Mouse (Mus musculus) naive thymus-derived CD4-positive, alpha-beta T cell, adult 2 months (primary cell): ENCODE measurements around the gene Rnf144b.

Source experiments
- DNase-seq: peaks from one replicate; pipeline ENCODE4 v3.0.0-alpha.2; 2011; ENCODE audit warnings: low read depth

The Rnf144b gene

GRCm38 (mm10) chr13:47122537-47123430 is at the start of gene Rnf144b:
Rnf144b (plus strand) TSS chr13:47122656.
- peak; percentile 28 for DNase-seq

GRCm38 (mm10) chr13:47076156-47076555 is 46.3 kb upstream of the Rnf144b start:
- DNase-seq = no peak

GRCm38 (mm10) chr13:47077367-47077766 is 45.1 kb upstream of the Rnf144b start:
- DNase-seq = no peak

- DNase-seq = no peak
Measured at GRCm38 (mm10) chr13:47078799-47079198, 43.7 kb upstream of the Rnf144b start.

DNA sequence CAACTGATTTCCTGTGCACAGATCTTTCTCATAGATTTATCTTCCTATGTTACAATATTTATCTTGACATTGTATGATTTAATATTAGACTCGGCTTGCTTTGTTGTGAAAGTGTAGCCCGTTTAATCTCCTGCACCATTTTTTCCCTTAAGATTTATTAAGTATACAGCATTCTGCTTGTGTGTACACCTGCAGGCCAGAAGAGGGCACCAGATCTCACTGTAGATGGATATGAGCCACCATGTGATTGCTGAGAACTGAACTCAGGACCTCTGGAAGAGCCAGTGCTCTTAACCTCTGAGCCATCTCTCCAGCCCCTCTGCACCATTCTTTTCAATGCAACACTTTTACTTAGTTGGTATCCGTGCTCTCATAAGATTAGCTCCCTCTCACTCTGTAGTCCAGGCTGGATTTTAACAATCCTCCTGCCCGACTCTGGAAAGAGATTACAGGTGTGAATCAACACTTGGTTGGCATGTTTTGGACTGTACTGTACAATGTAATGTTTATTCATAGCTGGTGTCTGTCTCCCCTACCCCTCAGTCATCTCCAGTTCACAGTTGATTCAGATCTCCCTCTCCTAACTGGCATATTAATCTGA is 41.5 kb upstream of the Rnf144b start:
- DNase-seq = peak; percentile 28

- DNase-seq = no peak
Measured at GRCm38 (mm10) chr13:47088433-47088832, 34.0 kb upstream of the Rnf144b start.

GRCm38 (mm10) chr13:47089271-47089670 is 33.2 kb upstream of the Rnf144b start:
- no peak for DNase-seq

DNA sequence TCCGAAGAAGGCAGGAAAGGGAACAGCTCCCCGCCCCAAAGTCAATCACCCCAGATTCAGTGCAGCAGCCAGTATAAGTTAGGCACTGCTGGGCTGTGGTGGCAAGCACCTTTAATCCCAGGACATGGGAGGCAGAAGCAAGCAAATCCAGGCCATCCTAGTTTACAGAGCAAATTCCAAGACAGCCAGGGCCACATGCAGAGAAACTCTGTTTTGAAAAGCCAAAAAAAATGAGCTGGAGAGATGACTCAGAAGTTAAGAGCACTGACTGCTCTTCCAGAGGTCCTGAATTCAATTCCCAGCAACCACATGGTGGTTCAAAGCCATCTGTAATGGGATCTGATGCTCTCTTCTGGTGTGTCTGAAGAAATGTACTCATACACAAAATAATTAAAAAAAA is 28.7 kb upstream of the Rnf144b start:
- no peak for DNase-seq

- no peak for DNase-seq
Measured at GRCm38 (mm10) chr13:47096591-47096990, 25.9 kb upstream of the Rnf144b start.

DNA sequence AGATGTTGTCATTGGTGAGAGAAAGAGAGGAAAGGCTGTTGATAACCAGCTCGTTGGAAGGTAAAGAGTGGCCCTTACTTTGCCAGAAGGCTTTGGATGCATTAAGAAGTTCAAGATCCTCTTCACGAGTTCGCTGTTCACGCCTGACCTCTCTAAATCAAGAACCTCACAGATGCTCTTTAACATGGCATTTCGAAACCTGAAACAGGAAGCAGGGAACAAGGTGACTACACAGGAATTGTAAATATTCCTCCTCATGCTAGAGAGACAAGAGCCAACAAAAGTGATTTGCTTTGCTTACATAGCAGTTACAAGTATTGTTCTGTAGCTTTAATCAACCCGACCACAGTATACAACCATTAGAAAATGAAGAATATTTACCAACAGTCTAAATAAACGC is 23.2 kb upstream of the Rnf144b start:
- no peak for DNase-seq

DNA sequence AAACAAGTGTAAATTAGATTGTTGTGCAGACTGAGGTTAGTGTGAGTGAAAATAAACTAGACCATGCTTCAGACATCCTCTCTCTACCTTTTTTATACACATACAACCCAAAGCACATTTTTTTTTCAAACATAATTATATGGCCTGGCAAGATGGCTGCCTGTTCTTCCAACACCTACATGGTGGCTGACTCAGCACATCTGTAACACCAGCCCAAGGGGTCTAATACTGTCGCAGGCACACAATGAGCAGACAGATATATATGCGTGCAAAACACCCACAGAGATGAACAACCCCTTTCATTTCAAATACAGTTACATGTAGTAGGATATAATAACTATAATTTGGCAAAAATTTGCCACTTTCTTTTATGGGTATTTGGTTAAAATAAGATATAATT is 21.9 kb upstream of the Rnf144b start:
- DNase-seq = no peak

DNA sequence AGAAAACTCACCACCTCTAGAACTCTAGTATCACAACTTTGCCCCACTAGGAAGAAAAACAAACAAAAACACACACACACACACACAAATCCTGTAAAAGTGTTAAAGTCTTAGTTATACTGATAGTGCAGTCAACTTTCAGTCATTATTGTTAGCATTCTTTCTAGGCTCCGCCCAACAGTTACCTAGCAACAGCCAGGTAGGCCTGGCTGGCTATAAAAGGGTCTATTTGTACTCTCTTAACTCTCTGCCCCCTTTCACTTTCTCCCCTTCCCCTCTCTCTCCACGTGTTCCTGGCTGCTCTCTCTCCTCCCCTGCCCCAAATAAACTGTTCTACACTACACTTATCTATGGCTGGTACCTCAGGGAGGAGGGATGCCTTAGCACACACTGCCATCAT is 18.3 kb upstream of the Rnf144b start:
- peak; percentile 27 for DNase-seq

- peak; percentile 46 for DNase-seq
Measured at GRCm38 (mm10) chr13:47104856-47105541, 17.5 kb upstream of the Rnf144b start.

DNA sequence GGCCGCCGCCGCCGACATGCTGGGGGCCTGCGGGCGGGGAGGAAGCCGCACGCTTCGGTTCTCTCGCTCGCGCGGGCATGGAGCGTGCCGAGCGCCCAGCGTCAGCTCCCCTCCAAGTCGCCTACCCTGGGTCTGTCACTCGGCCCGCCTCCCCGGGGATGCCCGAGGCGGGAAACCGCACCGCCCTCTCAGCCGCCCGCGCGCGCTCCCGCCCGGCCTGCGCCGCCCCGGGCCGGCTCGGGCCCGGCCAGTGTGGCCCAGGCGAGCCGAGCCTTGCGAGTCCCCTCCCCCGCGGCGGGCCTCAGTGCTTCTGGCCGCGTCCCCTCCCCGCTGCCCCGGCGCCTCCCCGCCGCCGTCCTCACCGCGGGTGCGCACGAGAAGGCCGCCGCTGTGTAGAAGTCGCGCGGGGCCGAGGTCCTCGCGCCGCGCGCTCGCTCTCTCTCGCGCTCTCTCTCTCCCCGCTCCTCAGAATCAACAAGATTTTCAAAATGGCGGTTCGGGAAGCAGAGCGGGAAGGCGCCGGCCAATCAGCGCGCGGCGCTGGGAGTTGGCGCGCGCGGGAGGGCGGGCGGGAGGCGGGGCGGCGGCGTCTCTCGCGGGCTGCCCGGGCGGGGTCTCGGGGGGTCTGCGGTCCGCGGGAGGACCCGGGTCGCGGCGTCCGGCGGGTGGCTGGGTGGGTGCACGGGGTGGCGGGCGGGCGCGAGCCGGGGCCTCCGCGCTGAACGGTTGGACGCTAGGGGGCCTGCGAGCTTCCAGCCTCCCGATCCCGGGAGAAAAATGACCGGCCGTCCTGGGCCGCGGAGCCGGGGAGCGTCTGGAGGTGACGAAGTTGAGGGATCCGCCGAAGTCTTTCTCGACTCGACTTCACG is 16.5 kb upstream of the Rnf144b start, which contains the start of gene Dek:
TSS of gene Dek (minus strand) at position 491 of the 869 bp plus-strand sequence.
- DNase-seq = peak; percentile 88

DNA sequence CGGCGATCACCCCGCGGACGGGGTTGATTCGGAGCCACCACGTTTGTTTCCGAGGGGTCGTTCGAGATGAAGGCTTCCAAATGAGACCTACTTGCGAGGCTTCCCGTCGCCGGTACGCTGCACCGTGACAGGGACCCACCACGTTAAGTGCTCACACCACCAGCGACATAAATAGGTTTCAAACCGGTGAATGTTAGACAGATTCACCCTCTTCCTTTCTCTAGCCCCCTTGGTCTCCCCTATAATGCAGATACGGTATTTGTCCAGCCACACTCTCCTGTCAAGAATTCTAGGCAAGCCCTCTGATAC is 15.9 kb upstream of the Rnf144b start:
- DNase-seq = peak; percentile 68

DNA sequence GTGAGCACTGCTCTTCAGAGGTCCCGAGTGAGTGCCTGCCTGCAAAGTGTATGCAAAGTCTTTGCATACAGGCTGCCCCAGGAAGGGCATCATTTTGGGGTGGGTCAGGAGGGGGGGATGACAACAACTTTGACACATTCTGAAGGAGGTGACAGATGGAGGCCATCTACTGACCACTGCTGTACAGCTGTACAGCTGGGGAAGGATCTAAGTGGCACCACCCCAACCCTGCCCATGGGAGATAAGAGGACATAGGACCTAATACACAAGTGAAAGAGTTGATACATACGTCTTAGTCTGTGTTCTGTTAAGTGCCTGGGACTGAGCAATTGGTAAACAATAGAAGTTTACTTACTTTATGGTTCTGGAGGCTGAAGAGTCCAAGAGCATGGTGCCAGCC is 13.2 kb upstream of the Rnf144b start:
- DNase-seq = no peak

DNA sequence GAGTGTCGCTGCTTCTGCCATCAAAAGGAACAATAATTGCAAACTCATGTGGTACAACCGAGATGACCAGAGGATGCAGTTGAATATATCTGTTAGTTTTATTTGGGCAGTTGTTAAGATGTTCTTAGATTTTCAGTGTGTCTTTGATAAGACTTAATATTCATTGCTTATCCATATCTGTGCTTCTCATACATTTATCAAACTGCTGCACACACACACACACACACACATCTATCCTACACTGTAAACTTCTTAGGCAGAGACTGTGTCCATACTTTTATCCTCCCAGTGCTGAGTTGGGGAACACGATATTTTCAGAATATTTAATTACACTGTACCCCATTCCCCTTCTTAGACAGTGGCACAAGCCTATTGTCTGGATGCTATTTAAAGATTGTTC is 11.3 kb upstream of the Rnf144b start:
- DNase-seq = no peak

DNA sequence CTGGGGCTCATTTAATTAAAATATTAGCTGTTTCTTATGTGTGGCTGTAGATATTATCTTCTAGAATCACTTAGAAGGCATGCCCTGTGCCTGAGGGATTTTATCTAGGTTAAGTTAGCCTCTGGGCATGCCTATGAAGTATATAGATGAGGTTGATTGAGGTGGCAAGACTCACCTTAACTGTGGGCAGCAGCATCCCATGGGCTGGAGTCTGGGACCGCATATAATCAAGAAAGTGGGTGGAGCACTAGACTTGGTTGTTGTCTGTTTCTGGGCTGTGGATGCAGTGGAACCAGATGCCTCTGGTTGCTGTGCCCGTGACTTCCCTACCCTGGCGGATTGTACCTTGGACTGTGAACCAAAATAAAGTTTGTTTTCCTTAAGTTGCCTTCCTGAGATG is 10.4 kb upstream of the Rnf144b start:
- no peak for DNase-seq

DNA sequence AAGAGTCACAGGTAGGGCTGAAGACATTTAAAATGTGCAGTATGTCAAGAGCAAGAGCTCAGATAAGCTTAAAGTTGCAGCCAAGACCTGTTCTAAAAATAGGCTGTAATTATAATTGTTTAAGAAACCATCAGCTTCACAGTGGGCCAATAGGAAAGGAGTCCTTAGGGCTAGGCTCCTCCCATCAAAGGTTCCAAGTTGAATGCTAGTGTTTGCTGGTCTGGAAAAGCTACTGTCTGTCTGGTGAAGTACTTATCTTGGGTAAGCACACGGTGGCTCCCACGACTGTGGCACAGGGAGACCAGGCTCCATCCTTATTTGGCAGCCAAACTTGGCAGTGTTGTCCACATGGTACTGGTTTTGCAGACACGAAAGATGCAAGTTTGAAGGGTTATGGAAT is 9.5 kb upstream of the Rnf144b start:
- no peak for DNase-seq

DNA sequence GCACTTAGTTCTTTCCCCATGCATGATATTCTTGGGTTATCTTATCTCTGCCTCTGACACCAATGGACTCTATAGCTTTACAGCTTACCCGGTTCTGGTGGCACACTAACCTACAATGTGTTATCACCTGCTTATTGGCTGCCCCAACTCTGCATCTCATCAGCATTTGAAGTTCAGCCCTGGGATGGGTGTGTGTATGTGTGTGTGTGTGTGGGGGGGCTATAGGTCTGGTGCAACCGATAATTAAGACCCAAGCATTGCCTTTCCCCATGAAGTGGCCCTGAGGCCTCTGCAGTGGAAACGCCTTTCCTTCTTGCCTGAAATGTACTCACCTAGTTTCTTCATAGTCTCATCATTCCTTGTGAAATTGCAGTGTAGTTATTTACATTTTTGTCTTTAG is 6.5 kb upstream of the Rnf144b start:
- no peak for DNase-seq

GRCm38 (mm10) chr13:47121333-47121889 is 1.0 kb upstream of the Rnf144b start:
- DNase-seq = no peak

DNA sequence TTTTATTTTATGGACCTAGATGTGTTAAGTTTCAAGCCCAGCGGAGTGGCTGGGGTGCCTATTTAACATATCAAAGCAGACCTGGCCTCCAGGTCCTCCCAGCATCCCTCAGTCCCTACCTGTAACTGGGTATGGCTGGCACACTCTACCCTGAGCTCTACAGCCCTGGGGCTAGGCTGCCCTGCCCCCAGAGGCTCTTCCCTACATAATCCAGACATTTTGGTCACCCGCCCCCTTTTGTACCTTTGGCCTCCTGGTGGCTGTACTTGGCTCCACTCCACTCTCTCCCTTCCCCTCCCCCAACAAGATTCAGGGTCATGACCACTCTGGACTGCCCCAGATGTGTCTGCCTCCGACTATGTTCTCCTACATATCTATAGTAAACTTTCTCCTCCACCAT is 2.0 kb downstream of the Rnf144b start:
- DNase-seq = no peak
